Mouse (Mus musculus) spleen, embryonic (tissue): ENCODE data around the gene Cped1.

Source experiments
- CTCF ChIA-PET: fragments of 350-600 bp; sonication (Branson Sonifier 250); formaldehyde crosslinking; loops from one replicate; lab custom pipeline; 2022; lab: Charles Lee

Cped1 gene

GRCm38 (mm10) chr6:22288737-22289460 lies 303.2 kb downstream of the Cped1 start:
- CTCF ChIA-PET, result no interaction called here

DNA sequence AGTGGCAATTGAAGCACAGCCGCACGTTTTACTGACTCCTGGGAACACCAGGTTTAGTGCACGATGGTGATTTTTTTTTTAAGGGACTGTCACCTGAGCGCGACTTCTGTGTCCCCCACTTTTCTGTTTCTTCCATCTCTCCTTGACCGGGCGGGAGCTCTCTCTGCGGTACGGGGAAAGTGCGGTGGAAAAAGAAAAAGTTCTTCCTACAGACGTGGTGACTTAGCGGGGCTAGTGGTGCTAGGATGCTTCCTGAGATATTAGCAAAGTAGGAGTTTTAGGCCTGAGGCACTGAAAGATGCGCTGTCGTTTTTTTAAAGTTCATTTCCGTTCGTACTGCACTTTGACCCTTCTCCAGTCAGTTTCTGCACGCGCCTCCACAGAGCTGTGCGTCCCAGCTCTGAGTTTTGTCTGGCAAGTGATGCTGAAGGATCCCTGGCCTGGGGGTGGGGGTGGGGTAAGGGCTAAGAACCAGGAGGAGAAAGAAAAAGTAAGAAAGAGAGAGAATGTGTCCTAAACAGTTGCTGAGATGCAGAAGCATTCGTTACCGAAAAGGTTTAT lies 303.8 kb downstream of the Cped1 start:
- CTCF ChIA-PET, result no interaction called here

- CTCF ChIA-PET, result no interaction called here
Observed at GRCm38 (mm10) chr6:22290790-22291189, 305.1 kb downstream of the Cped1 start.

DNA sequence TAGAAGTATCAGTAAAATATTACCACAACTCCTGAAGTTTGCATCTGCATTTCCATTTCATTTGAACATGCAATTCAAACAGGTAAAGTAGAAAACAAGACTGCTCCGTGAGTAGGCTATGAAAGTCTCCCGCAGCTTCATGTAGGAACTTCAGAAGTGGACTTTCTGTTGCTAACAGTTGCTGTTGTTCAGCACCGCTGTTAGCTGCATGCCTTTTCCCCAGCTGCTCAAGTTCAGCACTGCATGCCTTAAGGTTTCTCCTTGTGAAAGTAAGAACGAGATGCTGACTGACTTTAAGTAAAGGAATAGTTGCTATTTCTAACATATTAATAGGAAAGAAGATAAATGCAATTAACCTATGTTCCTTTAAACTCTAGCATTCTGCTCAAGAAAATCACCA lies 306.3 kb downstream of the Cped1 start:
- CTCF ChIA-PET, result no interaction called here

GRCm38 (mm10) chr6:22293922-22294321 lies 308.2 kb downstream of the Cped1 start:
- CTCF ChIA-PET, result no interaction called here

DNA sequence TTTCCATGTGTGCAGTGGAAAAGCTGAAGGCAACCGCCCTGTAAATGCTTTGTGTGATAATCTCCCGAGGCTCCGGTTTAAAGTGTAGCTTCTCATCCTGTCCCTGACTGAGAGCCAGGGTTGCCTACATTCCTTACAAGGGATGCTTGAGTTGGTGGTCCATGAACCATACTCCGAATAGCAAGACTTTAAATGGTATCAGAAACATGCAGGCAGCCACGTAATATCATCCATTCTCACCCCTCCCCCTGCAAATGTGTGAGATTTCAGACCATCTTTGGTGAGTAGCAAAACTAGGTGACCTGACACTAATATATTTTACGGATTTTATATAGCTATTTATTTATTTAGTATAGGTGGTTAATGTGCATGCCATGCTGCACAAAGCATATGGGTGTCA lies 311.3 kb downstream of the Cped1 start:
- CTCF ChIA-PET, result no interaction called here

DNA sequence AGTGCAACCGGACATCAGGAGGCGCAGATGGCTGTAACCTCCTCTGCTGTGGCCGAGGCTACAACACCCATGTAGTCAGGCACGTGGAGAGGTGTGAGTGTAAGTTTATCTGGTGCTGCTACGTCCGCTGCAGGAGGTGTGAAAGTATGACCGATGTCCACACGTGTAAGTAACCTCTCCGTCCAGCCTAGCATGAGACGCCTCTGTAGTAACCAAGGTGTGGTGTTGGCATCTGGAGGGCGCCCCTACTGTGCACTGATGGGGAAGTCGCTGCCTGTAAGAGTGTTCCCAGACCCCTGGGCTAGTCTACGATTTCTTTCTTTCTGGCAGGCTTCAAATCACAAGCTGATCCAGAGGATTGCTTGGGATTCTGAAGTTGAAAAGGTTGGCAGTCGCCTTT lies 312.3 kb downstream of the Cped1 start:
- CTCF ChIA-PET, result no interaction called here
